Mouse (Mus musculus): ENCODE results near the gene Frmpd1. TPM values are rescaled to one million over a fixed set of nuclear protein-coding genes. Genes with fewer than 3 reads are reported as not detected.

Gene Frmpd1
- total RNA-seq, 1 experiment from 2014 or later: not detected

DNA sequence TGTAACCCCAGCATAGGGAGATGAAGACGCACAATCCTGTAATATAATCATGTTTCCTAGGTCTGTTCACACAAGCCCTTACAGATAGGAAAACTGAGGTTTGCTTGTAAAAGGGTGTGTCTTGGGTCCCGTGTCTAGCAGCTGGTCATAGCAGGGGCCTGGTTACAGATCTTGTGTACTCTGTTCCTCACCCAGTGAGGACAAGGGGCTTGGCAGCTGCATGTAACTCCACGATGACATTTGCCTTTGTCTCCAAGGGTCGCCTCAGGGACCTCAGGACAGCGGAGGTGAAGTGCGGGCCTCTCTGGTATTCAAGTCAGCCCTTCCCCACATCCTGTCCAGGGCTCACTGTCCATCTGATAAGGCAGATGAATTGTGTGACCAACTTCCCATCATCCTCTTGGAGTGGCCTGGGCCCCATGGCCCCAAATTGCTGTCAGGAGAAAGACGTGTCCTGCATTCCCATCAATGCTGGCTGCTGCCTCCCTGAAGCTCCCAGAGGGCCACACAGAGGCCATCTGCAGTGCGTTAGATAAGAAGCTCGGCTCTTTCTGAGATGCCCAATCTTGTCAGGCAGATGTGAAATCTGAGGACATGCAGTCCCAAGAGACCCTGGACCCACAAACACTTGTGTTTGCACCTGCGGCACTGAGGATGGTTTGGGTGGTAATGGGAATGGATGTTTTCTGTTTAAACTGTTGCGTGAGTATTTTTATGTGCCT, 27.8 kb downstream of the Frmpd1 start:
- no peak for ATAC-seq (replicated peaks in 1 of 2; ENCODE audit: insufficient read depth in 1 of 2, low FRiP score in 2 of 2, low TSS enrichment in 1 of 2, low read depth in 1 of 2, poor library complexity in 2 of 2, severe bottlenecking in 2 of 2)

DNA sequence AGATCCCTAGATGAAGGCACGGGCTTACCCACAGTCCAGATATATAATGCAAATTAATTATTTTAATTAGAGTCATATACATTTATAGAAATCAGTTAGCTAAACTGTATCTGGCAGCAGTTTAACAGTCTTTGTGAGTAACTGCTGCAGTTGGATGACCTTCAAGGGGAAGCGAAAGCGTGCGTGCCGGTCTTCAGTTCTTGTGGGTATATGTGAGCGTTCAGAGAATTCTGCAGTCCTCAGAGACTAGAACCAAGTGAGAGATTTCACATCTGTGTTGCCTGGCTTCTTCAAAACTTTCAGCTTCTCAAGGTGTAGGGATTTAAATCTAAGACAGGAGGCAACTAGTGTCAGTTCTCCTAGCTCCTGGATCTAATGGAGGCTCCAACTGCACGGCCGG, 35.3 kb downstream of the Frmpd1 start:
- no peak for ATAC-seq (replicated peaks in 1 of 2; ENCODE audit: insufficient read depth in 1 of 2, low FRiP score in 2 of 2, low TSS enrichment in 1 of 2, low read depth in 1 of 2, poor library complexity in 2 of 2, severe bottlenecking in 2 of 2)

DNA sequence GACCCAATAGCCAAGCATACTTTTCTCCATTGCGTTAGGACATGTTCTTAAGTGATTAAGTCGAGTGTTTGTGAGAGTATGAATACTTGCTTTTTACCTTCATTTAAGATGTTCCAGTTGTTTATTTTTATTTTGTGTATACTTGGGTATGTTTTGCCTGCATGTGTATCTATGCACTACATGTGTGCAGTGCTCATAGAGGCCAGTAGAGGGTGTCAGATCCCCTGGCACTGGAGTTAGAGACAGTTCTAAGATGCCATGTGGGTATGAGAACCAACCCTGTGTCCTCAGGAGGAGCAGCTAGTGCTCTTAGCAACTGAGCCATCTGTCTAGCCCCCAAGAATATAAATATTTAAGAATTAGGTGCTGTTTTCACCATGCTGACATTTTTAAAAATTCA, 37.7 kb downstream of the Frmpd1 start:
- ATAC-seq (replicated peaks in 1 of 2; ENCODE audit: insufficient read depth in 1 of 2, low FRiP score in 2 of 2, low TSS enrichment in 1 of 2, low read depth in 1 of 2, poor library complexity in 2 of 2, severe bottlenecking in 2 of 2): no peak

DNA sequence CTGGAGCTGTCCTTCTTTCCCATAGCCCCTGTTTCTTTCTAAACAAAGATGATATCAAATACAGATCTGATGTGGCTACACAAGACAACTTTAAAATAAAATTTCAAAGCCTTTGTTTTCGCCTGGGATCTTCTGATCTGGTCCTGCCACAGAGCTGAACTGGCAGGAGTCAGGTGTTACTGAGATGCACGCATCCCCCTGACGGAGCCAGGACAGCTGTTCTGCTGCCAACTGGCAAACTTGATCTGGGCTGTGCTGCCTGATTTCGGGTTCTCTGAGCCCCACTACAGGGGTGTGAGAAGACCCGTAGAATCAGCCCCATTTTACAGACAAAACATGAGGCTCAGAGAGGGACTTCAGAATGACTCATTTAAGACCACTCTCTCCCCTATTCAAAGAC, 45.6 kb downstream of the Frmpd1 start:
- no peak for ATAC-seq (replicated peaks in 1 of 2; ENCODE audit: insufficient read depth in 1 of 2, low FRiP score in 2 of 2, low TSS enrichment in 1 of 2, low read depth in 1 of 2, poor library complexity in 2 of 2, severe bottlenecking in 2 of 2)

DNA sequence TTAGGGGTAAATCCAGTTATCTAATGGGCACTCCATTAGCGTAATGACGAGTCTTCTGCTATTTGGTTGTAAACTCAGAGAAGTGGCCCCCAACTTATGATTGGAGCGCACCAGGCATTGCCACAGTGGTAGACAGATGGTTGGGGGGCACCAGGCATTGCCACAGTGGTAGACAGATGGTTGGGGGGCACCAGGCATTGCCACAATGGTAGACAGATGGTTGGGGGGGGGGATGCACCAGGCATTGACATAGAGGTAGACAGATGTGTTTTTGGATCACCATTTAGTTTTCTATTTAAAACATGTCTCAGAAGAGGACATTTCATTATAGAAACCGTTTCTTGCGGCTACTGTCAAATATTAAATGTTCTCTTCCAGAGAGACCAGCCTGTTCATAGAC, 53.6 kb downstream of the Frmpd1 start:
- ATAC-seq (replicated peaks in 1 of 2; ENCODE audit: insufficient read depth in 1 of 2, low FRiP score in 2 of 2, low TSS enrichment in 1 of 2, low read depth in 1 of 2, poor library complexity in 2 of 2, severe bottlenecking in 2 of 2): no peak

DNA sequence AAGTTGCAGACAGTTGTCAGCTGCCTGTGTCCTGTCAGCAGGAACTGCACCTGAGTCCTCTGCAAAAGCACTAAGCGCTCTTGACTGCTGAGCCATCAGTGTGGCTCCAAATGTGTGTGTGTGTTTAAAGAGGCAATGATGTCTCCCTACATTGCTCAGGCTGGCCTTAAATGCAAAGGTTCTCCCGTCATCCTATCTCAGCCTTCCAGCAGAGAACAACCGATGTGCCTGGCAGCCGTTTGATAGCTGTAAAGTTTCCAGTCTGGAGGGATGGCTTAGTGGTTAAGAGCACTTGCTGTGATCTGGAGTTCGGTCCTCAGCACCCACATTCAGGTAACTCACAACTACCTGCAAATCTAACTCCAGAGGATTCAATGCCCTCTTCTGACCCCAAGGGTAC, 56.7 kb downstream of the Frmpd1 start:
- ATAC-seq (replicated peaks in 1 of 2; ENCODE audit: insufficient read depth in 1 of 2, low FRiP score in 2 of 2, low TSS enrichment in 1 of 2, low read depth in 1 of 2, poor library complexity in 2 of 2, severe bottlenecking in 2 of 2): no peak

DNA sequence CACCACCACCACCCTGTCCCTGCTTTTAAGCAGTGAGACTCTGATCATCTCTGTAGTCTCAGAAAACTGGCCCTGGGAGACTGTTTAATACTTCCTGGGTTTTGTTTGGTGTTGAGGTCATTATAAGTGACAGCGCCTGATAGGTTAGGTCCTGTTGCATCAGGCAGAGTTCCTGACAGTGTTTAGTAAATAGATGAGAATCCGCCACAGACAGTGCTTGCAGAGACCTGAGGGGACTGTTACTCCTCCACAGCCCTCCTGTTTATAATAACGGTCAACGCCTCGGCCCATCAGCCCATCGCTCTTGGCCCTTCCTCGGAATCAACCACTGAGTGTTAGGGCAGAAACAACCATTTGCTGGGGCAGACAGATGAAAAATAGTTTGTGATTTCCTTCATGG, 57.5 kb downstream of the Frmpd1 start:
- no peak for ATAC-seq (replicated peaks in 1 of 2; ENCODE audit: insufficient read depth in 1 of 2, low FRiP score in 2 of 2, low TSS enrichment in 1 of 2, low read depth in 1 of 2, poor library complexity in 2 of 2, severe bottlenecking in 2 of 2)

DNA sequence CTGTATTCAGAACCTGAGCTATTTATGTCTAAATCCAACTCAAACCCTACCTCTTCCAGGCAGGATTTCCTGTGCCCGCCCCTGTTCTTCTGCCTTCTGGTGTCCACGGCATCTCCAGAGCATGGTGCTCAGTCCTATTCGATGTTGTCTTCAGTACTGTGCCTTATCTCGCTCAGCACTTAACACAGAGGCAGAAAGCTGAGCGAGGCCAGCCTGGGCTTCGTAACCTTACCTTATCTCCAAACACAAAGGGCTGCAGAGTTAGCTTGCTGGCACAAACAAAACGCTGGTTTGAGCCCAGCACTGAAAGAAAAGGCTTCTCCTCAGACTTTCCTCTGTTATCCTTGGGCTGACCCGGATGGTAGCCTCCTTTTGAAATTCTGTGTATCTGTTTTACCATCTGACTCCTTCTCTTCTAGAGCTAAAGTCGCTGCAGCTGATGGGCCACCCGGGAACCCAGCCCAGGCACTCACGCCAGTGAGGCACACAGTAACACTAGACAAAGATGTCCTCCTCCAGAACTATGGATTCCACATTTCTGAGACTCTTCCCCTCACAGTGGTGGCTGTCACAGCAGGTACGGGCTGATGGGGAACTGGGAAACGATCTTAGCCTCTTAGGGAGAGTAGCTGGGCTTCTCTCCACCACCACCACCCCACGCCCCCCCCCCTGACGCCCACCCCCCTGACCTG, 58.7 kb downstream of the Frmpd1 start:
- no peak for ATAC-seq (replicated peaks in 1 of 2; ENCODE audit: insufficient read depth in 1 of 2, low FRiP score in 2 of 2, low TSS enrichment in 1 of 2, low read depth in 1 of 2, poor library complexity in 2 of 2, severe bottlenecking in 2 of 2)

DNA sequence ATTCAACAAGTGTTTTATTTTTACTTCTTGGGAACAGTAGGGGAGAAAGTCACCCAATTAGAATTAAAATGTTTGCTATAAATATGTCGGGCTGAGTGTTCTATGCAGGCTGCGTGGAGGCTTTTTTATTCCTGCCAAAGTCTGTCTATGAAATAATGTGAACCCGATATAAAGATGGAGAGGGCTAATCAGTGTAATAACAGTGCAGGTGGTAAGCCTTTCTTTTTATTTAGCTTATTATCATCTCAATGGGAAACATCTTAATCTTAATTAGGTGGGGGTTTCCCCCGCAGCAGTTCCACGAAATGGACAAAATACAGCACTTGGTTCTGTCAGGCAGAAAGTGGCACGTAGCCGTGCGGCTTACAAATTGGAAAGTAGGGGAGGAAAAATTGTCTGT, 66.6 kb downstream of the Frmpd1 start:
- ATAC-seq (replicated peaks in 1 of 2; ENCODE audit: insufficient read depth in 1 of 2, low FRiP score in 2 of 2, low TSS enrichment in 1 of 2, low read depth in 1 of 2, poor library complexity in 2 of 2, severe bottlenecking in 2 of 2): no peak

DNA sequence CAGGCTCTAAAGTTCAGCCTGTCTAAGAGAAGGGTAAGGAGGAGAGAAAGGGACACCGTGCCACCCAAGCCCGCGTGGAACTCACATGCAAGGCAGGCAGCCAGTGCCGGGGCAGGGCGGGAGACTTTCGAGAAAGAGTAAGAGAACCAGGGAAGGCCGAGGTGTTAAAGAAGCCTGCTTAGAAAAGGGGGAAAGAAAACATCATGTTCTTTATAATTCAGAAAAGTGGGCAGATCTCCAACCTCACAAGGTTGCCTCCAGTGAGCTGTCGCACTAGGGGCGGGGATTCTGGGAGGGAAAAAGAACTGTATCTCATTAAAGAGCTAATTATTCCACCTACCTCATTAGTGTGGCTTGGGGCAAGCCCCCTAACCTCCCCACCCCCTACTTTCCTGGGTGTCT, 68.2 kb downstream of the Frmpd1 start:
- ATAC-seq (replicated peaks in 1 of 2; ENCODE audit: insufficient read depth in 1 of 2, low FRiP score in 2 of 2, low TSS enrichment in 1 of 2, low read depth in 1 of 2, poor library complexity in 2 of 2, severe bottlenecking in 2 of 2): no peak

DNA sequence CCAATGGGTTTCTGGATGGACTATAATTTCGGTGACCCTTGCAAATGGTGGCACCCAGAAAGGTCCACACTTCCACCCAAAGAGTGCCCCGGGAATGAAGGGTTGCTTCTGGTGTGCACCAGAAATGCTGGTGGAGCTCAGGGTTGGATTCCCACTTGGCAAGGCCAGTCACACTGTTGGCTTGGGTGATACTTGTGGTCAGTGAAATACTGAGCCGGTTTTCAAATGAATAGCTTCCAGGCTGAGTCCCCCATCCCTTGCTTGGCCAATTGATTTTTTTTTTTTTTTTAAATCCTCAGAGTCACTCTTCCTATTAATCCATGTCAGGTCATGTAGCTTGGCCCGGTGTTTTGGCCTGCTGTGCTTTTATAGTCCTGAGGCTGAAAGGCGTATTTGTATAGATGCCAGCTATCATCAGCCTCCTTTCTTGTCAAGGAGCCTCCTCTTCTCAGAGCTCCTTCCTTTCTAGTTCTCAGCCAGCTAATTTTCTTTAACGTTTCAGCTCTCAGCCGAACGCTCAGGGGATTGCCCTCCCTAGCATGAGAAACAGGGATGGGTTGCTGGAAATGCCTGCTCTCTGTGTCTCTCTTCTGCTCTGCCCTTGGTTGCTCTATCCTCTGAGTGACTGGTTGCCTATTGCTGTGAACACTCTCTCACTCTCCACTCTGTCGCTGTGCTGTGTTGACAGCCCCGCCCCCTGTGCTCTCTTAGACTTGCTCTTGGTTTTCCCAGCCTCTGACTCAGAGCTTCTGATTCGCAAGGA, 69.3 kb downstream of the Frmpd1 start:
- no peak for ATAC-seq (replicated peaks in 1 of 2; ENCODE audit: insufficient read depth in 1 of 2, low FRiP score in 2 of 2, low TSS enrichment in 1 of 2, low read depth in 1 of 2, poor library complexity in 2 of 2, severe bottlenecking in 2 of 2)

DNA sequence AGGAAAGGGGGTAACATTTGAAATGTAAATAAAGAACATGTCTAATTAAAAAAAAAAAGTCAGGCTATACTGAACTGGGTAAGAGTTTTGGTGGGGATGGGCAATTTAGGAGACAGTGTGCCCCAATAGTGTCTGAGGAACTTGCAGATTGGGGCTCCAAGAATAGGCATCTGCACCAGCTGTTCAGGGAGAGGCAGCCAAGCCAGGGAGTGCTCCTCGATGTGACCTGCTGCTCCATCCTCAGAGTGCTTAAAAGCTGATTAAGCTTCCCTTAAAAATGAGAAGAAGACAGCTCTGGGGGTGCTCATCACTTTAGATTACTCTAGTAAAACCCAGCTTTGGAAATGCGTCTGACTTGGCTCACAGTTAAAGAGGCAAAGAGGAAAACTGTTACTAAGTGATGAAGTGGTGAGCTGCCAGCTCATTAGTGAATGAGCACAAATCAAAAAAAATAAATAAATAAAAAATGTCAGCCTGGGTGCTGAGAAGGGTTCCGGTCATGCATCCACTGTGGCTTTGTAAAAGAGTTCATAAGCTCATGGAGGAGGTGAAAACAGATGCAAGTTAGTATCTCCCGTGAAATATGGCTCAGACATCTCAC, 74.7 kb downstream of the Frmpd1 start:
- no peak for ATAC-seq (replicated peaks in 1 of 2; ENCODE audit: insufficient read depth in 1 of 2, low FRiP score in 2 of 2, low TSS enrichment in 1 of 2, low read depth in 1 of 2, poor library complexity in 2 of 2, severe bottlenecking in 2 of 2)

DNA sequence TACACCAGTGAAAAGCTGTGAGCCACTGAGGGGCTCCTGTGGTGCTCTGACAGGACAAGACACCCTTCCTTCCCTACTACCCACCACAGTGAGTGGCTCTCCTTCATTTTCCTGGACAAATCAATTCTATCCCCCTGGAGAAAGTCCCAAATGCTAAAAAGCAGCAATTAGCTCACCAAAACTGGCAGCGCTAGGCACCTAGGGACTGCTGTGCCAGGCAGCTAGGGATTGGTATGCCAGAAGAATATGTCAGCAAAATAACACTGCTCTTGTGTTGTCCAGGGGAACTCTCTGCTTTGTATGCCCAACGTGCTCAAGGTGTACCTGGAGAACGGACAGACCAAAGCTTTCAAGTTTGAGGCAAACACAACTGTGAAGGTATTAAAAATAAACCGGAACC, 76.9 kb downstream of the Frmpd1 start:
- ATAC-seq (replicated peaks in 1 of 2; ENCODE audit: insufficient read depth in 1 of 2, low FRiP score in 2 of 2, low TSS enrichment in 1 of 2, low read depth in 1 of 2, poor library complexity in 2 of 2, severe bottlenecking in 2 of 2): no peak

DNA sequence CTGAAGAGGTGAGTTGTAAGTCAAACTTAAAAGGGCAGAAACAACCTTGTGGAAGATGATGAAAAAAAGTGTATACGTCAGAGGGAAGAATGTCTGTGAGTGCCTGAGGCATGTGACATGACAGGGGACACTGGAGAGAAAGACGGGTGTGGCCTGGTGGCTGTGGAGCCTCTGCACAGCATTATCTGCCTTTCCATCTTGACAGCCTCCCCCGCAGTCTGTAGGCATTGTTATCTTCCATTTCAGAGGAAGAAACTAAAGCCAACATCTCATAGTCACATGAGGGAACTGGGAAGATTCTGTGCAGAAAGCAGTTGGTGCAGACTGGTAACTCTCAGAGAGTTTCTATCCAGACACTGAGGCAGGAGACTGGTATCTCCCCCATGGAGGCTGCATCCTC, 83.2 kb downstream of the Frmpd1 start:
- ATAC-seq (replicated peaks in 1 of 2; ENCODE audit: insufficient read depth in 1 of 2, low FRiP score in 2 of 2, low TSS enrichment in 1 of 2, low read depth in 1 of 2, poor library complexity in 2 of 2, severe bottlenecking in 2 of 2): no peak; a peak in 1 of 4 replicates

DNA sequence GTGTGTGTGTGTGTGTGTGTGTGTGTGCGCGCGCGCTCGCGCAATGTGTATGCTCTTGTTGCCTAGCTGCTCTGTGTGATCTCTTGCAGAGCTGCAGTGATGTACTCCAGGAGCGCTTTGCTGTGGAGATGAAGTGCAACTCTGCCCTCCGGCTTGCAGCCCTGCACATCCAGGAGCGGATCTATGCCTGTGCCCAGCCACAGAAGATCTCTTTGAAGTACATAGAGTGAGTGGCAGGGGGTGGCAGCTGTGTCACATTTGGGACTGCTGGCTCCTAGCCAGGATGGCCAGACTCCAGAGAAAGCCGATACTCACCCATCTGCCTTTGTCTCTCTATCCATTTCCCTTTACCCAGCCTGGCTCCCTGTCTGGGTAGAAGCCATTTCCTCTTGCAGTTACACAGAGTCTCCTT, 86.4 kb downstream of the Frmpd1 start:
- no peak for ATAC-seq (replicated peaks in 1 of 2; ENCODE audit: insufficient read depth in 1 of 2, low FRiP score in 2 of 2, low TSS enrichment in 1 of 2, low read depth in 1 of 2, poor library complexity in 2 of 2, severe bottlenecking in 2 of 2)

DNA sequence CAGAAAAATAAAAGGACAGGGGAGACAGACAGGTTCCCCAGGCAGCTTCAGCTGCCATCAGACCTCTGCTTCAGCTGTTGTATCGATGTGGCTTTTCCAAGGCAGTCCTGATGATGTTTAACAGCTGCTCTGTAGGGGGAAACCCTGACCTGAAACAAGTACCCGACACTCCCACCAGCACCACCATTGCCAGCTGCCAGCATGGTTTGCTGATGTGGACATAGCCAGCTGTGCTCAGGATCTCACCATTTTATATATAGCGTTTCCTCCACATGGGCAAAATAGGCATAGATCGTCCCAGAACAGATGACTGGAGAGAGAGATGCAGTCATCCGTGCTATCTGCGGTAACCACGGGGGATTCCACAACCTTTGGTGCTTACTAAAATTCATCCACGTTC, 91.1 kb downstream of the Frmpd1 start:
- no peak for ATAC-seq (replicated peaks in 1 of 2; ENCODE audit: insufficient read depth in 1 of 2, low FRiP score in 2 of 2, low TSS enrichment in 1 of 2, low read depth in 1 of 2, poor library complexity in 2 of 2, severe bottlenecking in 2 of 2)

DNA sequence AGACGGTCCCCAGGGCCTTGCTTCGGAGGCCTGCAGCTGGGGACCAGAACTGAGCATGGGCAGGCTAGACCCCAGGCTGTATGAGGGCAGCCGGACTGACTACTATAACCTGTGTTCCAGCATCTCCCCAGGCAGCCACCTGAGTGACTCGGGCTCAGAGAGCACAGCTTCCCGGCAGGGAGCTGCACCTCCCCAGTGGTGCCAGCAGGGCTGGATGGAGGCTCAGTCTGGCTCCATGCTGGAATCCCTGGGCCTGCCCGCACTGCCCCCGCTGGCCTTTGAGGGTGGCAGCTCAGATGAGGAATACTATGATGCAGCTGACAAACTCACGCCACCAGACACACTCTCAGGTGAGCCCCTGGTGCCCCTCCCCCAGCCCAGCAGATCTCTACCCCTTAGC, 94.6 kb downstream of the Frmpd1 start:
- no peak for ATAC-seq (replicated peaks in 1 of 2; ENCODE audit: insufficient read depth in 1 of 2, low FRiP score in 2 of 2, low TSS enrichment in 1 of 2, low read depth in 1 of 2, poor library complexity in 2 of 2, severe bottlenecking in 2 of 2)

DNA sequence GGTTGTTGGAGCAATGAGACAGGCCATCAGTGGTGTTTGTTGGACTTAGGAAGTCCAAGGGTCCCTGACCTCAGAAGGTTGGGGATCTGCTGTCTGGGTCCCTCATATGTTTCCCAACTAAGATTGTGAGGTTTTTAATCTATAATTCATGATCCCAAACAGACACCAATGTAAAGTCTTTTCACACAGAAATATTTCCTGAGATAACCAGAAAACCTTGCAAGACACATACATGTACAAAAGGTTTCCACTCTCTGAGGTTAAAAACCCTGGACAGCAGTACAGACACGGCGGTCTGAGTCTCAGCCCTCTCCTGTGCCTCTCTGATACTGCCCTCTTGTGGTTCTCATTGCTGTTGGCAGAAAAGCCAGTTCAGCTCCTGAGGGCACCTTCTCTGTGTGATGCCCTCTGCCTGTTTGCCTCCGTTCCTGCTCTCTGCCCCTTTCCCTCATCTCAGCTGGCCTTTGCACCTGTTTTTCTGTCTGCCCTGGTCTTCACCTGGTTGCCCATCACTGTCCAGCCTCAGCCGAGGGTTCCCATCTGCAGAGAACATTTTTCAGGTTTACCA, 95.4 kb downstream of the Frmpd1 start:
- peak; percentile 85 for ATAC-seq (replicated peaks in 1 of 2; ENCODE audit: insufficient read depth in 1 of 2, low FRiP score in 2 of 2, low TSS enrichment in 1 of 2, low read depth in 1 of 2, poor library complexity in 2 of 2, severe bottlenecking in 2 of 2)

All from hematopoietic stem cell, adult 5-6 weeks (primary cell).